ENCODE assay signal across 18 mouse cellular contexts in genomic region chr12:83210294-83210693, GRCm38 (mm10).
DNase-seq lines count a peak whose midpoint lies in the region; ATAC-seq lines count a peak whose summit lies in the region.
"Had no signal": no experiment of that assay in that cellular context is flagged by ENCODE, and none has a peak within 500 bp of the region (broad histone marks: within the 10 kb centered on the region; RNA-seq: fewer than 3 reads in every experiment).

No protein-coding gene starts in this region.

- no peaks in the 10 kb centered on the region for H3K9me3 ChIP-seq in heart, embryonic 14.5 days (ENCODE audit: control insufficient read depth, low read length)
- H3K9me3 ChIP-seq: forebrain, embryonic 13.5 days; liver, embryonic 12.5 days; lung, embryonic 15.5 days; midbrain, embryonic 15.5 days had no signal

- H3K4me1 ChIP-seq in heart, embryonic 14.5 days (ENCODE audit: control insufficient read depth in 2 of 2, insufficient read depth in 2 of 2, low read length in 2 of 2): peaks cover 45 to 62% of the 10 kb centered on the region in 2 experiments
- H3K4me1 ChIP-seq: lung, embryonic 15.5 days had no signal

- no peak for ATAC-seq in heart, embryonic 14.5 days (ENCODE audit: insufficient number of reproducible peaks, insufficient read depth, low FRiP score, low read depth)
- ATAC-seq: activated CD4-positive, CD25-positive, alpha-beta regulatory T cell, adult 4 months; forebrain, embryonic 13.5 days; hindbrain, postnatal 0 days; liver, embryonic 12.5 days; midbrain, embryonic 15.5 days had no signal

- intact Hi-C loops in heart, postnatal 25 days (cut with DNase I): loop anchor here (5.0 kb wide), 1 partner anchor 292 kb away; no protein-coding TSS in a partner anchor

- peak; percentile 68 for DNase-seq in cerebellum, adult 9-10 months
- no peak for DNase-seq in cerebellum, postnatal 36 days
- no peak for DNase-seq in heart, postnatal 25 days (ENCODE audit: low spot score)
- DNase-seq in kidney, postnatal 10 days: peak; percentile 16
- no peak for DNase-seq in kidney, postnatal 36 days
- peak; percentile 16 for DNase-seq in adrenal gland, postnatal 14 days
- DNase-seq in embryo, embryonic 9.5 days (ENCODE audit: extremely low spot score): no peak
- DNase-seq: B cell, adult 2 months; gastrocnemius, postnatal 36 days; right cerebral cortex, adult 18-20 months; thymus, postnatal 36 days had no signal

- H3K27ac ChIP-seq in heart, embryonic 14.5 days (replicated peaks in 1 of 2; ENCODE audit: control insufficient read depth in 1 of 2, insufficient read depth in 1 of 2, low read depth in 2 of 2, low read length in 2 of 2): peak overlapping the region; percentile 78 to 81
- H3K27ac ChIP-seq: forebrain, embryonic 13.5 days; liver, embryonic 12.5 days; lung, embryonic 15.5 days; midbrain, embryonic 15.5 days had no signal

- H3K4me3 ChIP-seq in heart, embryonic 14.5 days (ENCODE audit: control insufficient read depth in 1 of 2, insufficient read depth in 1 of 2, low read depth in 1 of 2, low read length in 2 of 2): no peak overlapping the region
- H3K4me3 ChIP-seq: forebrain, embryonic 13.5 days; liver, embryonic 12.5 days; lung, embryonic 15.5 days; midbrain, embryonic 15.5 days had no signal

- no peak overlapping the region for H3K9ac ChIP-seq in heart, embryonic 14.5 days (ENCODE audit: low read length)
- H3K9ac ChIP-seq: forebrain, embryonic 13.5 days; liver, embryonic 12.5 days; lung, embryonic 15.5 days; midbrain, embryonic 15.5 days had no signal

- H3K36me3 ChIP-seq in heart, embryonic 14.5 days (ENCODE audit: control insufficient read depth, insufficient read depth, low read length): no peaks in the 10 kb centered on the region
- H3K36me3 ChIP-seq: liver, embryonic 12.5 days; lung, embryonic 15.5 days; midbrain, embryonic 15.5 days had no signal

- 53% methylated on average over 5 of the region's 5 CpGs for WGBS in heart, embryonic 14.5 days

- no peaks in the 10 kb centered on the region for H3K27me3 ChIP-seq in heart, embryonic 14.5 days (ENCODE audit: control insufficient read depth, insufficient read depth, low read length)
- H3K27me3 ChIP-seq: forebrain, embryonic 13.5 days; lung, embryonic 15.5 days; midbrain, embryonic 15.5 days had no signal

- H3K4me2 ChIP-seq in heart, embryonic 14.5 days (ENCODE audit: low read length): no peak overlapping the region
- H3K4me2 ChIP-seq: forebrain, embryonic 13.5 days; liver, embryonic 12.5 days; lung, embryonic 15.5 days; midbrain, embryonic 15.5 days had no signal

Comparison
In these comparisons a context has a peak if more than half of its experiments do, and no peak if none do; other contexts are left out.
1. DNase-seq: peak in cerebellum, adult 9-10 months (single experiment), kidney, postnatal 10 days (single experiment) and adrenal gland, postnatal 14 days (single experiment); none in cerebellum, postnatal 36 days (0 of 2), heart, postnatal 25 days (single experiment), kidney, postnatal 36 days (0 of 2) and embryo, embryonic 9.5 days (single experiment).